Mouse (Mus musculus): ENCODE measurements around the gene Glud1.
"Not testable (repeated sequence)": the region's sequence is repeated elsewhere in the genome, so short reads cannot be mapped to it uniquely, and the experiment has no call there.

Gene Glud1

GRCm38 (mm10) chr14:34312339-34313048 is 2.0 kb downstream of the Glud1 start:
- no peak for DNase-seq (ENCODE audit: low spot score in 2 of 2)

GRCm38 (mm10) chr14:34313612-34314011 is 3.1 kb downstream of the Glud1 start:
- no peak for DNase-seq (ENCODE audit: low spot score in 2 of 2)

DNA sequence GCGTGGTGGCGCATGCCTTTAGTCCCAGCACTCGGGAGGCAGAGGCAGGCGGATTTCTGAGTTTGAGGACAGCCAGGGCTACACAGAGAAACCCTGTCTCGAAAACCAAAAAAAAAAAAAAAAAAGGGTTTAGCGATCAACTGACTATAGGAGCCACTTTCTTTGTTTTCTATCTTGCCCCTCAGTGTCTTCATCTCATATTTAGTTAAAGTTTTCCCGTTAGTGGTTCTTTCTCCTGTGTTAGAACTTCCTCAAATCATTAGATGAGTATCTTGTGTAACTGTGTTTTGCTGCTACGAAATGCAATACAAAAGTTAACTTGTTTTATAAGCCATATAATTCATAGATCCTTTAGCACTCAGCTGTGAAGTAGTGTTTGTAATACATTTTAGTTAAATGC is 3.9 kb downstream of the Glud1 start:
- DNase-seq (ENCODE audit: low spot score in 2 of 2) = not testable (repeated sequence)

- DNase-seq (ENCODE audit: low spot score in 2 of 2) = no peak
Observed at GRCm38 (mm10) chr14:34314796-34315195, 4.3 kb downstream of the Glud1 start.

GRCm38 (mm10) chr14:34316346-34316745 is 5.8 kb downstream of the Glud1 start:
- DNase-seq (ENCODE audit: low spot score in 2 of 2) = no peak

DNA sequence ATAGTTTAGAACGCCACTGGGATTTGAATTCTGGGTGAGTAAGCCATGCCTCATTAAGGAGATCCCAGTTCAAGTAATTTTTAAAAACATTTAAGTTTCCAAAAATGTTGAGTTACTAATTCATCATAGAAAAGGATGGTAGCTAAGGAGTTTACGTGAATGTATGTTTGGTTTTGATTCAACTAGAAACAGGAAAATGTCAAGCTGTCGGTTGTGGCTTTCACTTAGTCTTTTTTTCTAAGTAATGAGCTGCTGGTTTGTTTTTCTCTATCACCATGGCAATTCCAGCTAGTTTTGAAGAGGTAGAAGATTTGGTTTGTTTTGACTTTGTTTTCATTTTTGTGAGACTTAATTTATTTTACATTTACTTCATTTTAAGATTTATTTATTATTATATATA is 6.9 kb downstream of the Glud1 start:
- DNase-seq (ENCODE audit: low spot score in 2 of 2) = no peak

GRCm38 (mm10) chr14:34318113-34318512 is 7.6 kb downstream of the Glud1 start:
- DNase-seq (ENCODE audit: low spot score in 2 of 2) = no peak

GRCm38 (mm10) chr14:34323576-34324085 is 13.1 kb downstream of the Glud1 start:
- no peak for DNase-seq (ENCODE audit: low spot score in 2 of 2)

GRCm38 (mm10) chr14:34326606-34327005 is 16.1 kb downstream of the Glud1 start:
- no peak for DNase-seq (ENCODE audit: low spot score in 2 of 2)

GRCm38 (mm10) chr14:34327618-34328017 is 17.1 kb downstream of the Glud1 start:
- no peak for DNase-seq (ENCODE audit: low spot score in 2 of 2)

- DNase-seq (ENCODE audit: low spot score in 2 of 2) = no peak
Observed at GRCm38 (mm10) chr14:34330657-34331158, 20.2 kb downstream of the Glud1 start.

DNA sequence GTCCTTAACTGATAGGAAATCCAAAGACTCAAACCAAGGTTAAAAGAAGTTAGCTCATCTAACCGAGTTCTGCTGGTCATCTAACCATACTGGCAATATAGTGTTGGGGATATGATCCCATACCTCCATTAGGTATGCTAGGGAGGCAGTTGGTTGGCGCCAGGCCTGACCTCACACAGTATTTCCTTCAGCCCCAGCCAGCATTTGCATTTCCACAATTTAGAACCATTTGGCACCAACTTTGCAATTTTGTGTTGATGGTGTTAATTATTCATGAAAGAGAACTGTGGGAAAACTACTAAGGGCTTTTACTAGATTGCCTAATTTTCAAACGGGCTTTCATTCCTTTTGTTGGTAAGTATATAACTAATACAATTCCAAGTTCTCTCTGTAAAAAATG is 21.4 kb downstream of the Glud1 start:
- no peak for DNase-seq (ENCODE audit: low spot score in 2 of 2)

DNA sequence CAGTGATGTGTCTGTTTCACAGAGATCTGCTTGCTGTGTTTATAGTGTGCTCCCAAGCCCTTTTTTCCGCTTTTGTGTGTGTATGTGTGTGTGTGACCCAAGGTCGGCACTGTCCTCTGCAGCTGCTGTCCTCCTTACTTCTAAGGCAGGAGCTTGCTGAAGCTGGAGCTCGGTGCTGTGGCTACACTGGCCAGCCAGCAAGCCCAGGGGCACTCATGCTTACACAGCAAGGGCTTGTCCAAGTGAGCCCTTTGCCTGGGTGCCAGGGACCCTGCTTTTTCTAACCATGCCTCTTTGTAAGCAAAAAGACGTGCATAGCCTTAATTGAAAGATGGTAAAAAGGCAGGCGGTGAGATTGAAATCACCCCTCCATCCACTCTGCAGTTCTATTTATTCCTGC is 21.9 kb downstream of the Glud1 start:
- no peak for DNase-seq (ENCODE audit: low spot score in 2 of 2)

GRCm38 (mm10) chr14:34339446-34339845 is 28.9 kb downstream of the Glud1 start:
- no peak for DNase-seq (ENCODE audit: low spot score in 2 of 2)

- DNase-seq (ENCODE audit: low spot score in 2 of 2) = no peak
Observed at GRCm38 (mm10) chr14:34341993-34342392, 31.5 kb downstream of the Glud1 start.

GRCm38 (mm10) chr14:34343078-34343477 is 32.6 kb downstream of the Glud1 start:
- no peak for DNase-seq (ENCODE audit: low spot score in 2 of 2)

DNA sequence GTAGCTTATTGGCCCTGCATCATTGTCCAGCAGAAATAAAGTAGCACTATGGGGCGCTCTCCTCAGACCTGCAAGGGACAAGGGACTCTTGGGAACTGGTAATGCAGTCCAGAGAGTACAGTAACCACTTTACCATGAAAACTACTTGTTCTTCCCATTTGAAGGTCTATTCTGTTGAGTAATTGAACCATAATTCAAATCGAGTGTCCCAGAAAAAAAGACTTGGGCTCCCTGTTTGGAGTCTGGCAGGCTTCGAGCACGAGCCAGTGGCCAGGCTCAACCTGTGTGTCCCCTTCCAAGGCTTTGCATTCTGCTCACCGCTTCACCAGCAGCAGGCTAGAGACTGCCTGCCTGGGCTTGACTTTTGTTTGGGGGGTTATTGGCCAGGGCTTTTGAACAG is 33.8 kb downstream of the Glud1 start:
- DNase-seq (ENCODE audit: low spot score in 2 of 2) = no peak

DNA sequence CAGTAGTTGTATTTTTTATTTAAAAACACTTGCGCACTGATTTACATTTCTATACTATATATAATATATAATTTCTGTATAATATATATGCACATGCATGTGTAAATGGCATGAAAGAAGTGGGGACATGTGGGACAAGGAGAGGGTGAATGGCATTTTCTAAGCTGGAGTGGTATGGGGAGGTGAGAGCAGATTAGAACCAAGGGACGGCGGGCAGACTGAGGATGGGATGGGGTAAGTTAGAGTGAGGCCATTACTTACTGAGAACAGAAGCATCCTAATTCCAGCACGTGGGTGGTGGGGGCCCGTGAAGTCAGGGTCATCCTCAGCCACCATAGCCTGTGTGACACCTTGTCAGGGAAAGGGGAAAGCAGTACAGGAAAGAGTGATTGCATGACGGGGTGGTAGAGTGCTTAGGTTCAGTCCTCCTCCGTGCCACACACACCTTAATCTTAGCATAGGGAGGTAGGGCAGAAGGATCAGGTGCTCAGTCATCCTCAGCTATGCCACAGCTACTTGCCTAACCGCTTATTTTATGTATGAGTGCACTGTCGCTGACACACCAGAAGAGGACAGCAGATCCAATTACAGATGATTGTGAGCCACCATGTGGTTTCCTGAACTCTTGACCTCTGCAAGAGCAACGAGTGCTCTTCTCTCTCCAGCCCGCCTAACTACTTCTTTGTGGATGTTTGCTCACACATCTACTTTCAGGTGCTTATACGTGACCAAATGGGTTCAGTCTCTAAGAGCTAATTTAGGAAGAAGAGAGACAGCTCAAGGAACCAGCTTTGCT is 35.4 kb downstream of the Glud1 start:
- no peak for DNase-seq (ENCODE audit: low spot score in 2 of 2)

DNA sequence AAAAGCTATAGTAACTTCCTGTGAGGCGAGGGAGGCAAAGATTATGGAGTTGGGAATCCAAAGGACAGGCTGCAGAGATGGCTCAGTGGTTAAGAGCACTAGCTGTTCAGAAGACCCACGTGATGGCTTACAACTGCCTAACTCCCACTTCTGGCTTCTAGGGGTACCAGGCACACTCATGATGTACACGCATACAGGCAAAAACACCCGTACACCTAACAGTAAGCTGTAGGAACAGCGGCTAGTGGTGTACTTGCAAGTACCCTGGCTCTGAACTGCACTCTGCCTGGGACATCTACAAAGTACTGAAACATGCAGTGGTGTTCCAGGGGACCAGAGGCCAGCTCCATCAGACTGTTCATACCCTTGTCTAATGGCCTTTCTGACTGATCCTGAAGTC is 36.6 kb downstream of the Glud1 start:
- no peak for DNase-seq (ENCODE audit: low spot score in 2 of 2)

DNA sequence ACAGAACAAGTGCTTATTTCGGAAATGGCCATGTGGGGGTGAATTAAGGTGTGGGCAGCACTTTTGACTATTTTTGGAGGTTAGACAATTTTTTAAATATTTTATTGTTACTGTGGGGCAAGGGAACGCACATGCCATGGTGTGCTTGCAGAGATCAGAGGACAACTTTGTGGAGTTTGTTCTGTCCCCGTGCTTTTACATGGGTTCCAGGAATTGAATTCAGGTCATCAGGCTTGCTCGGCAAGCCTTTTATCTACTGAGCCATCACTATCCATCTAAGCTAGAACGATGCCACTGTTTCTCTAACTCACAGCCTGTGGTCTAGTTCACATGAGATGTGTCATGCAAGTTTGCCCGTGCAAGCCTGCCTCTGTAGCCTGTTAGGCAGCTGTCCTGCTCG is 37.8 kb downstream of the Glud1 start:
- no peak for DNase-seq (ENCODE audit: low spot score in 2 of 2)

DNA sequence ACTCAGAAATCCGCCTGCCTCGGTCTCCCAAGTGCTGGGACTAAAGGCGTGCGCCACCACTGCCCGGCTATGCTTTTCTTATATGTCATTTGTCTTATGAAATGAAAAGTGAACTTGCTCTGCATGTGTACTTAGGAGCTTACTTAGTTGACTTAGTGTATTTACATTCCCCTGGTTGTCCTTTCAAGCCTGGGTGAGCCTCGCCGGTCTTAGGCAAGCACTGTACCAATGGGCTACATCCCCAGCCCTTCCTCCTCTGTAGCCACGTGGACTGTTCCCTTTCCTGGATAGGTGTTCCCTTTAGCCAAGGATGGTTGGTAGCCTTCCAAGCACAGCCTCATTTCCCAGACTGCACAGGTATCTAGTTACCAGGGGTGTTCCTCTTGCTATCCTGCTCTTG is 38.5 kb downstream of the Glud1 start:
- DNase-seq (ENCODE audit: low spot score in 2 of 2) = peak; percentile 46 to 60

DNA sequence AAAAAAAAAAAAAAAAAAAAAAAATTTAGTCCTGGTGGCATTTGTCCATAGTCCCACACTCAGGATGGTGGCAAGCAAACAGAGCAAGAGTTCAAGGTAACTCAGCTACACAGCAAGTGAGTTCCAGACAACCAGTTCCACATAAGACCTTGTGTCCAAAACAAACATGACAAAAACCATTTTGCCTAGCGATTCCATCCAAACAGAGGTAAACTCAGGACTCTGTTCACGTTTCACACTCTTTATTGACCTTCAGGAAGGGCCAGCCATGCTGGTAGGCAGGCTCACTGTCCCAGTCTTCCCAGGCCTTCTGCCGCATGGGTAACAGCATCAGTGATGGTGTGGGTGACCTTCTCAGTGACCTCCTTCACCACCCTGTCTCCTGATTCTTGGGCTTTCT is 41.1 kb downstream of the Glud1 start:
- no peak for DNase-seq (ENCODE audit: low spot score in 2 of 2)

DNA sequence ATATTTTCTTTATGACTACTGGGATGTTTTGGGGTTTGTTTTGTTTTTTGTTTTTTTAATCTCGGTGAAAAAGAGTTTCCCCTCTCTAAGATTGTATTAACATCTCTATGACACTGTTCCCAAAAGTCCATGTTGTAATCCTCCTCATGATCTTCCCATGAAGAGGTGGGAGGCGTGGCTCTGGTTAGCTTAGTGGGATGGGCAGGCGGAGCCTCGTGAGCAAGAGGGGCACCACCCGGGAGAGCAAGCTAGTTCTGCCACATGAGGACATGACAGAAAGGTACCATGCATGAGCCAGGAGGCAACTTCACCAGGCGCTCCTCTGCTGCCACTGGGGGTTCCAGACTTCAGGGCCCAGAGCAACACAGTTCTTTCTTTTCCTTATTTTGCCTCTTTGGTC is 42.0 kb downstream of the Glud1 start:
- DNase-seq (ENCODE audit: low spot score in 2 of 2) = no peak

Measured in urinary bladder, postnatal 36 days (tissue).